Mouse (Mus musculus) intestine, embryonic 15.5 days (tissue): ENCODE data around the gene Zdbf2. TPM values are rescaled to one million over a fixed set of nuclear protein-coding genes. Genes with fewer than 3 reads are reported as not detected.
"Not testable (repeated sequence)": the region's sequence is repeated elsewhere in the genome, so short reads cannot be mapped to it uniquely, and the experiment has no call there.

Source experiments
- ATAC-seq: fragments of 200-750 bp; cut with Nextera tagmentation; 2 replicates; pipeline ENCODE4 v1.8.0; 2017; ENCODE audit warnings: moderate TSS enrichment, moderate library complexity
- H3K27ac ChIP-seq: fragments of 300-500 bp; sonication (generic); 2 replicates; pipeline ENCODE4 v1.5.1; 2015; ENCODE audit warnings: mild to moderate bottlenecking, inconsistent platforms
- H3K27me3 ChIP-seq: fragments of 300-500 bp; sonication (generic); replicated peaks from 2 replicates; pipeline ENCODE4 v1.6.1; 2015; ENCODE audit warnings: inconsistent platforms
- H3K36me3 ChIP-seq: fragments of 300-500 bp; sonication (generic); 2 replicates; pipeline ENCODE4 v1.6.1; 2015; ENCODE audit warnings: inconsistent platforms
- H3K4me1 ChIP-seq: fragments of 300-500 bp; sonication (generic); replicated peaks from 2 replicates; pipeline ENCODE4 v1.6.1; 2015; ENCODE audit warnings: inconsistent platforms
- H3K4me2 ChIP-seq: fragments of 300-500 bp; sonication (generic); replicated peaks from 2 replicates; pipeline ENCODE4 v1.6.1; 2015; ENCODE audit warnings: mild to moderate bottlenecking, inconsistent platforms
- H3K4me3 ChIP-seq: fragments of 300-500 bp; sonication (generic); replicated peaks from 2 replicates; pipeline ENCODE4 v1.5.1; 2015; ENCODE audit warnings: inconsistent platforms
- H3K9ac ChIP-seq: fragments of 300-500 bp; sonication (generic); 2 replicates; pipeline ENCODE4 v1.6.1; 2015; ENCODE audit warnings: inconsistent platforms
- H3K9me3 ChIP-seq: fragments of 300-500 bp; sonication (generic); 2 replicates; pipeline ENCODE4 v1.6.1; 2016; ENCODE audit warnings: inconsistent platforms
- WGBS: fragments of 180-500 bp; shearing (Covaris S2); methylation state at CpG from one replicate; pipeline ENCODE4 v1.1.7; 2015; 5-methylcytosine and 5-hydroxymethylcytosine counted together
- polyA plus RNA-seq: library from polyadenylated mRNA; unstranded; fragments of >200 nt; fragmentation: Nextera tagmentation; extraction: Ambion mirVana; gene quantifications from 2 replicates; pipeline ENCODE4 v1.2.1, GENCODE M21; 2015

Gene Zdbf2
- polyA plus RNA-seq, 1 experiment from 2014 or later, result 7.1 TPM

GRCm38 (mm10) chr1:63266716-63267115 is 6.3 kb upstream of the Zdbf2 start:
- no peaks in the 10 kb centered on the region for H3K36me3 ChIP-seq
- no peak for ATAC-seq
- H3K9me3 ChIP-seq, result no peaks in the 10 kb centered on the region
- H3K27ac ChIP-seq, result no peak overlapping the region
- no peak overlapping the region for H3K4me2 ChIP-seq
- H3K4me1 ChIP-seq, result no peaks in the 10 kb centered on the region
- WGBS, result 41% methylated on average over 15 of the region's 15 CpGs
- peaks cover 65% of the 10 kb centered on the region for H3K27me3 ChIP-seq
- no peak overlapping the region for H3K9ac ChIP-seq
- no peak overlapping the region for H3K4me3 ChIP-seq

- WGBS, result 16% methylated on average over 8 of the region's 8 CpGs
- Histone ChIP-seq H3K27ac (no peak overlapping the region), H3K9ac (no peak overlapping the region), H3K4me2 (peak overlapping the region; percentile 78; the same call in 1 of the 2 replicates), H3K4me3 (no peak overlapping the region), H3K36me3 (no peaks in the 10 kb centered on the region), H3K4me1 (peaks cover 8% of the 10 kb centered on the region; the same call in 1 of the 2 replicates), H3K27me3 (peaks cover 37% of the 10 kb centered on the region), H3K9me3 (no peaks in the 10 kb centered on the region)
- ATAC-seq, result no peak
Measured at GRCm38 (mm10) chr1:63272125-63272675, 865 bp upstream of the Zdbf2 start.

GRCm38 (mm10) chr1:63273339-63273951 is 380 bp downstream of the Zdbf2 start:
- ATAC-seq, result peak; percentile 72
- WGBS, result under 1% methylated on average over 71 of the region's 89 CpGs
- H3K27ac ChIP-seq, result peak overlapping the region; percentile 65
- H3K36me3 ChIP-seq, result no peaks in the 10 kb centered on the region
- H3K9me3 ChIP-seq, result no peaks in the 10 kb centered on the region
- H3K4me1 ChIP-seq, result peaks cover 8% of the 10 kb centered on the region; the same call in 1 of the 2 replicates
- H3K9ac ChIP-seq, result peak overlapping the region; percentile 62
- peaks cover 35% of the 10 kb centered on the region for H3K27me3 ChIP-seq
- H3K4me2 ChIP-seq, result peak overlapping the region; percentile 78
- peak overlapping the region; percentile 62 for H3K4me3 ChIP-seq

DNA sequence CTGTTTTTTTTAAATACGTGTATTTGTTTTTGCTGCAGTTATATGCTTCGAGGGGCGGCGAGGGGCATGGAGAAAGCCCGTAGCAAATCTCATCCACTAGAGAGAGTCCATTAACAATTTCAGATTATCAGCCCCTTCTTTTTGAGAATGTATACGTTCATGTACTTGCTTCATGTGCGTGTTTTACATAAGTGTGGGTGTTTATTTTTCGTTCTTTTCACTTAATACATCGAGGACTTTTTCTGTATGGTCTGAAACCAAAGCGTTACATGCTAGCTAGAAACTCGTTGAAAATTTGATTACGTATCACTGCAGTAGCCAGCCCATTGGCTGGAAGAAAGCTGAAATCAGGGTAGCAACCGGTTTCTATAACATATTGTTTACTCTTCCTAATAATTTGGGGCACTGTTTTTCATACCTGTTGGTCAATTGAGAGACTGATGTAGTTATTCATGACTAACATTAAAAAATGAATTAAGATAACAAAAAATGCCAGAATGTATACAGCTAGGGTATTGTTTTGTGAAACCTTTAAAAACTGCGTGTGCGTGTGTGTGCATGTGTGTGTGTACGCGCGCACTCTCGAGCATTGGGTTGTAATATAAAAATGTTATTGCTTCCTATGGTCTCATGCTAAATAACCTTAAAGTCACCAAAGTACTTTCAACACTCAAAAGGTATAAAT is 1.1 kb downstream of the Zdbf2 start:
- Histone ChIP-seq H3K9ac (no peak overlapping the region; the same call in 1 of the 2 replicates), H3K4me3 (peak overlapping the region; percentile 62), H3K4me1 (peaks cover 8% of the 10 kb centered on the region; the same call in 1 of the 2 replicates), H3K36me3 (no peaks in the 10 kb centered on the region), H3K4me2 (peak overlapping the region; percentile 78), H3K27me3 (peaks cover 27% of the 10 kb centered on the region), H3K27ac (no peak overlapping the region), H3K9me3 (no peaks in the 10 kb centered on the region)
- WGBS, result 11% methylated on average over 19 of the region's 19 CpGs
- no peak for ATAC-seq

DNA sequence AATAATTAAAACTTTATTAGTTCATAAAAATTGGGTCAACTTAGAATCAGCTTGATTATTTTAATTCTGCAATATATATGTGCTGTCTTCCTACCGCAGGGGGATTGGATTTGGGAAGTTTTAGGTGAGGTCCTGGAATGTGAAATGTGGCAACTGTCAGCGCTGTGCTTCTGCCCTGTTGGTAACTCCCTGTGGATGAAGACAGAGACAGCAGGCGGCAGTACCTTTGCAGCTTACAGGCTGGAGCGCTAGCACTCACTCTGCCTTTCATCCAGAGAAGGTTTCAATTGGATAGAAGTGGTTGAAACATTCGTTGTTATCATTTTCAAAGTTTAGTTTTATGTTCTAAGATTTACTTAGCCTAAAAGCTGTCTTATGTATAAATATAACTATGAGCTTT is 5.0 kb downstream of the Zdbf2 start:
- Histone ChIP-seq H3K9ac (no peak overlapping the region), H3K27ac (no peak overlapping the region), H3K27me3 (peaks cover 11% of the 10 kb centered on the region), H3K4me2 (no peak overlapping the region), H3K4me1 (peaks cover 8% of the 10 kb centered on the region; the same call in 1 of the 2 replicates), H3K36me3 (no peaks in the 10 kb centered on the region), H3K4me3 (no peak overlapping the region), H3K9me3 (no peaks in the 10 kb centered on the region)
- 39% methylated on average over 5 of the region's 5 CpGs for WGBS
- ATAC-seq, result no peak

DNA sequence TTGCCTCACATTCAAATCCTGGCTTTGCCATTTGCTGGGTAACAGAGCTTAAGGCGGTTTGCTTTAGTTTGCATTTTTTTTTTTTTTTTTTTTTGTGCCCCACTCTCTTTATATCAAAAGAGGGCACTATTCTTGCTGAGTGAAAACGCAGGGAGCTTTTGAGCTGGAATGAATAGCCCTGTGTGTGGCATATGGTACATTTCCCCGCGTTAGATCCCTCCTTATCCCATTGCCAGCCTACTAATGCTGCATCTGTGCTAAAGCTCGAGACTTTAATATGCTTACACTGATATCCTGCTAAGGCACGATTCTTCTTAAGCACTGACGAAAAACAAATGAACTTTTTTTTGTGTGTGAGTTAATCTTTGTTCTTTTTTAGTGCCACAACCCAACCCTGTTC is 20.9 kb downstream of the Zdbf2 start:
- Histone ChIP-seq H3K4me1 (no peaks in the 10 kb centered on the region), H3K27me3 (no peaks in the 10 kb centered on the region), H3K4me2 (no peak overlapping the region), H3K4me3 (no peak overlapping the region), H3K9me3 (no peaks in the 10 kb centered on the region), H3K9ac (no peak overlapping the region), H3K27ac (no peak overlapping the region), H3K36me3 (no peaks in the 10 kb centered on the region)
- WGBS, result 59% methylated on average over 7 of the region's 7 CpGs
- ATAC-seq, result no peak

DNA sequence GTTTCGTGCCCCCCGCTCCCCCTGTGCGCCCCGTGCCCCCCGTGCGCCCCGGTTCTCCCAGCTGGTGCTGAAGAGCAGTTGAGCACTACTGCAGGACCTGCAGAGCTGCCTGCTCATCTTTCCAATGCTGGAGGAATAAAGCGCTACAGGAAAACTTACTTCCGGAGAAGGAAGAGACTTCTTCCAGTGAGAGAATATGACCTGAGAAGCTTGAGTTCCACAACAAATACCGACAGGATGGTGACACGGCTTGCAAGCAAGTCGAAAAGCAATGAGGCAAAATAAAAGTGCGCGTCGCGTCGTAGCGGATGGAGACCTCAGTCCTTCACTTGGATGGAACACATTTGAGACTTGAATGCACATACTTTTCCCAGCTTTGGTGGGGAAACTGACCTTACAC is 36.6 kb downstream of the Zdbf2 start:
- H3K4me2 ChIP-seq, result peak overlapping the region; percentile 39

GRCm38 (mm10) chr1:63323565-63324132 is 50.6 kb downstream of the Zdbf2 start:
- not testable (repeated sequence) for H3K4me3 ChIP-seq, H3K36me3 ChIP-seq, H3K27me3 ChIP-seq, H3K4me2 ChIP-seq, H3K9me3 ChIP-seq, H3K9ac ChIP-seq, ATAC-seq, H3K4me1 ChIP-seq, H3K27ac ChIP-seq
- 42% methylated on average over 12 of the region's 12 CpGs for WGBS

More for the DNA sequence above, 36.6 kb downstream of the Zdbf2 start:
- ATAC-seq, result no peak
- 42% methylated on average over 18 of the region's 18 CpGs for WGBS
- H3K4me3 ChIP-seq, result 0 out of 2 replicates have a peak overlapping the region, but pooled peaks have one; percentile 14
- no peaks in the 10 kb centered on the region for H3K36me3 ChIP-seq
- no peak overlapping the region for H3K27ac ChIP-seq
- peaks cover 10% of the 10 kb centered on the region for H3K27me3 ChIP-seq
- no peaks in the 10 kb centered on the region for H3K9me3 ChIP-seq
- no peak overlapping the region for H3K9ac ChIP-seq
- no peaks in the 10 kb centered on the region for H3K4me1 ChIP-seq

Other genes starting within 250 kb of the Zdbf2 start
- gene Ino80d, start 158.6 kb upstream of the Zdbf2 start, polyA plus RNA-seq, result 11.5 and 12.4 TPM in 2 replicates
- 545 and 642 TPM in 2 replicates for gene Eef1b2, start 96.4 kb upstream of the Zdbf2 start, polyA plus RNA-seq
- gene Ndufs1, start 96.4 kb upstream of the Zdbf2 start, polyA plus RNA-seq, result 168 and 169 TPM in 2 replicates
- 0.21 and 0.33 TPM in 2 replicates for gene Gpr1, start 58.7 kb upstream of the Zdbf2 start, polyA plus RNA-seq
- gene Adam23, start 172.6 kb downstream of the Zdbf2 start, polyA plus RNA-seq, result 1.5 and 2.1 TPM in 2 replicates